Mouse (Mus musculus): ENCODE data around the gene Krt27. TPM values are rescaled to one million over a fixed set of nuclear protein-coding genes. Genes with fewer than 3 reads are reported as not detected.

Krt27 gene
- polyA plus RNA-seq, 1 experiment = not detected

- Histone ChIP-seq H3K27me3 (ENCODE audit: control insufficient read depth, insufficient read depth, low read length) (no peaks in the 10 kb centered on the region), H3K4me1 (ENCODE audit: control insufficient read depth, insufficient read depth, low read length) (no peaks in the 10 kb centered on the region), H3K4me3 (ENCODE audit: control insufficient read depth, low read depth, low read length) (no peak overlapping the region), H3K27ac (ENCODE audit: control insufficient read depth, insufficient read depth, low read depth, low read length) (no peak overlapping the region), H3K36me3 (ENCODE audit: control insufficient read depth, insufficient read depth, low read length) (no peaks in the 10 kb centered on the region)
- TF ChIP-seq POLR2A (IDR thresholded peaks at IDR 0.05; ENCODE audit: control insufficient read depth, low read depth, low read length) (no peak), CTCF (IDR thresholded peaks at IDR 0.05; ENCODE audit: control insufficient read depth, insufficient read depth, insufficient replicate concordance, low read depth, low read length) (no peak)
These were observed 43.3 kb downstream of the Krt27 start for GRCm38 (mm10) chr11:99307579-99307978.

Other genes starting within 250 kb of the Krt27 start
- gene Ccr7, start 196.0 kb downstream of the Krt27 start, polyA plus RNA-seq (2012; rRNA removed) = 0.76 and 2.0 TPM in 2 replicates
- 18.5 and 18.8 TPM in 2 replicates for gene Smarce1, start 120.1 kb downstream of the Krt27 start, polyA plus RNA-seq (2012; rRNA removed)
- 0.12 TPM in 1 of 2 replicates, not detected in the other for gene Krt222, start 107.0 kb downstream of the Krt27 start, polyA plus RNA-seq (2012; rRNA removed)
- gene Krt24, start 65.8 kb downstream of the Krt27 start, polyA plus RNA-seq (2012; rRNA removed) = 0.15 TPM in 1 of 2 replicates, not detected in the other
- not detected in 2 replicates for gene Krt25, start 28.2 kb downstream of the Krt27 start, polyA plus RNA-seq (2012; rRNA removed)
- gene Krt26, start 13.1 kb downstream of the Krt27 start, polyA plus RNA-seq (2012; rRNA removed) = 0.05 and 0.12 TPM in 2 replicates
- 0.11 and 0.25 TPM in 2 replicates for gene Krt28, start 23.8 kb upstream of the Krt27 start, polyA plus RNA-seq (2012; rRNA removed)
- gene Krt10, start 38.3 kb upstream of the Krt27 start, polyA plus RNA-seq (2012; rRNA removed) = 1.8 TPM in 2 replicates
- gene Krt12, start 71.2 kb upstream of the Krt27 start, polyA plus RNA-seq (2012; rRNA removed) = 0.07 TPM in 1 of 2 replicates, not detected in the other
- gene Krt20, start 87.0 kb upstream of the Krt27 start, polyA plus RNA-seq (2012; rRNA removed) = 0.06 and 0.14 TPM in 2 replicates
- 0.24 and 0.53 TPM in 2 replicates for gene Krt23, start 142.0 kb upstream of the Krt27 start, polyA plus RNA-seq (2012; rRNA removed)
- gene Krt39, start 170.2 kb upstream of the Krt27 start, polyA plus RNA-seq (2012; rRNA removed) = 0.22 and 0.26 TPM in 2 replicates
- gene Krt40, start 192.1 kb upstream of the Krt27 start, polyA plus RNA-seq (2012; rRNA removed) = not detected in 2 replicates
- gene Krtap3-3, start 199.8 kb upstream of the Krt27 start, polyA plus RNA-seq (2012; rRNA removed) = not detected in 2 replicates
- gene Krtap3-2, start 205.7 kb upstream of the Krt27 start, polyA plus RNA-seq (2012; rRNA removed) = not detected in 2 replicates
- not detected in 2 replicates for gene Gm11939, start 208.4 kb upstream of the Krt27 start, polyA plus RNA-seq (2012; rRNA removed)
- gene Krtap3-1, start 215.5 kb upstream of the Krt27 start, polyA plus RNA-seq (2012; rRNA removed) = 0.48 TPM in 1 of 2 replicates, not detected in the other
- gene Krtap1-5, start 229.9 kb upstream of the Krt27 start, polyA plus RNA-seq (2012; rRNA removed) = not detected in 2 replicates
- gene Krtap1-4, start 232.6 kb upstream of the Krt27 start, polyA plus RNA-seq (2012; rRNA removed) = not detected in 2 replicates
- gene Krtap1-3, start 240.2 kb upstream of the Krt27 start, polyA plus RNA-seq (2012; rRNA removed) = 0.12 TPM in 1 of 2 replicates, not detected in the other
- gene Krtap9-3, start 247.0 kb upstream of the Krt27 start, polyA plus RNA-seq (2012; rRNA removed) = not detected in 2 replicates

All from testis, adult 2 months (tissue).